Comparison of ENCODE assay signal across 9 mouse cellular contexts in genomic region chr10:20125226-20125625, GRCm38 (mm10). TPM values are rescaled to one million over a fixed set of nuclear protein-coding genes. Genes with fewer than 3 reads are reported as not detected.
A peak's percentile ranks its signal among the peaks of the same experiment; 100 is the strongest.
DNase-seq lines count a peak whose midpoint lies in the region; ATAC-seq and TF ChIP-seq lines count a peak whose summit lies in the region.
"Had no signal": no experiment of that assay in that cellular context is flagged by ENCODE, and none has a peak within 500 bp of the region (broad histone marks: within the 10 kb centered on the region; RNA-seq: fewer than 3 reads in every experiment).

No protein-coding gene starts in this region.

- H3K36me3 ChIP-seq in heart, embryonic 10.5 days: peaks cover 17% of the 10 kb centered on the region
- no peaks in the 10 kb centered on the region for H3K36me3 ChIP-seq in intestine, embryonic 14.5 days (ENCODE audit: control insufficient read depth, insufficient read depth, low read length)
- H3K36me3 ChIP-seq in midbrain, embryonic 10.5 days: no peaks in the 10 kb centered on the region
- H3K36me3 ChIP-seq in spleen, adult 2 months (ENCODE audit: control insufficient read depth, insufficient read depth, low read length): peaks cover 9% of the 10 kb centered on the region
- H3K36me3 ChIP-seq: limb, embryonic 12.5 days had no signal

- H3K4me3 ChIP-seq in heart, embryonic 10.5 days: no peak overlapping the region
- H3K4me3 ChIP-seq in cerebellum, adult 2 months (replicated peaks; ENCODE audit: insufficient read depth, low read depth, low read length): no peak overlapping the region
- H3K4me3 ChIP-seq in intestine, embryonic 14.5 days (ENCODE audit: low read depth, low read length): no peak overlapping the region
- H3K4me3 ChIP-seq in midbrain, embryonic 10.5 days: no peak overlapping the region
- H3K4me3 ChIP-seq in spleen, adult 2 months (ENCODE audit: extremely low read depth, insufficient read depth, insufficient read length): no peak overlapping the region
- H3K4me3 ChIP-seq: limb, embryonic 12.5 days had no signal

- DNase-seq in heart, adult 18-20 months: peak; percentile 59 to 82
- DNase-seq in heart, embryonic 10.5 days (ENCODE audit: low spot score): no peak
- DNase-seq in cerebellum, adult 2 months: peak; percentile 68 to 72
- peak; percentile 65 for DNase-seq in forelimb bud, embryonic 11.5 days (ENCODE audit: low read depth, low spot score)
- DNase-seq in intestine, embryonic 14.5 days (ENCODE audit: low spot score): peak; percentile 73
- peak; percentile 37 to 43 for DNase-seq in left cerebral cortex, adult 8-10 months (ENCODE audit: low spot score in 2 of 2)
- DNase-seq in midbrain, embryonic 10.5 days (ENCODE audit: low spot score): peak; percentile 48
- DNase-seq in spleen, adult 2 months (ENCODE audit: low read depth in 1 of 2, low spot score in 2 of 2): peak in 1 of 2 experiments; percentile 36

- H3K27ac ChIP-seq in heart, embryonic 10.5 days: no peak overlapping the region
- H3K27ac ChIP-seq in cerebellum, adult 2 months (ENCODE audit: insufficient read depth, low read length): no peak overlapping the region
- no peak overlapping the region for H3K27ac ChIP-seq in intestine, embryonic 14.5 days (ENCODE audit: low read depth)
- no peak overlapping the region for H3K27ac ChIP-seq in midbrain, embryonic 10.5 days (replicated peaks)
- H3K27ac ChIP-seq in spleen, adult 2 months (ENCODE audit: insufficient read depth, low read length): no peak overlapping the region
- H3K27ac ChIP-seq: limb, embryonic 12.5 days had no signal

- TF ChIP-seq POLR2A in cerebellum, adult 2 months (IDR thresholded peaks at IDR 0.05; ENCODE audit: borderline replicate concordance, insufficient read depth, low read length): no peak
- TF ChIP-seq POLR2A in spleen, adult 2 months (IDR thresholded peaks at IDR 0.05; ENCODE audit: low read depth, low read length): no peak

- 48% methylated on average over 4 of the region's 4 CpGs for WGBS in heart, embryonic 10.5 days
- WGBS in cerebellum, adult 2 months: 42% methylated on average over 4 of the region's 4 CpGs
- 44% methylated on average over 4 of the region's 4 CpGs for WGBS in intestine, embryonic 14.5 days
- 54% methylated on average over 4 of the region's 4 CpGs for WGBS in midbrain, embryonic 10.5 days
- 48% methylated on average over 4 of the region's 4 CpGs for WGBS in spleen, adult 2 months

- H3K4me1 ChIP-seq in heart, embryonic 10.5 days: peaks cover 5% of the 10 kb centered on the region; the same call in 1 of the 2 replicates
- H3K4me1 ChIP-seq in cerebellum, adult 2 months (ENCODE audit: control insufficient read depth, insufficient read depth, low read length): peaks cover 6% of the 10 kb centered on the region; the same call in 1 of the 2 replicates
- no peaks in the 10 kb centered on the region for H3K4me1 ChIP-seq in intestine, embryonic 14.5 days (replicated peaks; ENCODE audit: control insufficient read depth, insufficient read depth, low read length)
- H3K4me1 ChIP-seq in midbrain, embryonic 10.5 days: 0 out of 2 replicates have a peak, but pooled peaks cover 4% of the 10 kb centered on the region
- no peaks in the 10 kb centered on the region for H3K4me1 ChIP-seq in spleen, adult 2 months (ENCODE audit: control insufficient read depth, insufficient read depth, insufficient read length)

- no peaks in the 10 kb centered on the region for H3K27me3 ChIP-seq in heart, embryonic 10.5 days (ENCODE audit: insufficient read depth, poor library complexity, severe bottlenecking)
- no peaks in the 10 kb centered on the region for H3K27me3 ChIP-seq in cerebellum, adult 2 months (ENCODE audit: control insufficient read depth, insufficient read depth, low read length)
- no peaks in the 10 kb centered on the region for H3K27me3 ChIP-seq in intestine, embryonic 14.5 days (replicated peaks; ENCODE audit: control insufficient read depth, insufficient read depth, low read length)
- H3K27me3 ChIP-seq in midbrain, embryonic 10.5 days (ENCODE audit: low read depth, poor library complexity, severe bottlenecking): no peaks in the 10 kb centered on the region
- no peaks in the 10 kb centered on the region for H3K27me3 ChIP-seq in spleen, adult 2 months (ENCODE audit: control insufficient read depth, insufficient read depth, low read length)
- H3K27me3 ChIP-seq: limb, embryonic 12.5 days had no signal

- peak; percentile 74 for ATAC-seq in intestine, embryonic 14.5 days (replicated peaks; ENCODE audit: low FRiP score, low TSS enrichment, low read depth)

- H3K4me2 ChIP-seq in intestine, embryonic 14.5 days (ENCODE audit: low read length): no peak overlapping the region
- H3K4me2 ChIP-seq: limb, embryonic 12.5 days had no signal

- TF ChIP-seq CTCF in cerebellum, adult 2 months (IDR thresholded peaks at IDR 0.05; ENCODE audit: borderline replicate concordance, insufficient read depth, low read depth, low read length): peak; percentile 74
- TF ChIP-seq CTCF in spleen, adult 2 months (IDR thresholded peaks at IDR 0.05; ENCODE audit: extremely low read depth, insufficient read depth, insufficient read length, insufficient replicate concordance): peak; percentile 46; the same call in 1 of the 2 replicates

- no peaks in the 10 kb centered on the region for H3K9me3 ChIP-seq in heart, embryonic 10.5 days
- H3K9me3 ChIP-seq in intestine, embryonic 14.5 days (ENCODE audit: control insufficient read depth, low read length): no peaks in the 10 kb centered on the region
- H3K9me3 ChIP-seq in midbrain, embryonic 10.5 days (replicated peaks): no peaks in the 10 kb centered on the region
- H3K9me3 ChIP-seq: limb, embryonic 12.5 days had no signal

- H3K9ac ChIP-seq in intestine, embryonic 14.5 days (ENCODE audit: low read length): no peak overlapping the region
- H3K9ac ChIP-seq: limb, embryonic 12.5 days had no signal

RNA-seq across cellular contexts. Expression of gene Map7, which starts 23.0 kb away (rescaled TPM):
- total RNA-seq in heart, adult 18-20 months (2021): 10 to 100 TPM; 11.2 to 20.6 TPM
- 3.8 and 4.8 TPM in 2 replicates for polyA plus RNA-seq in heart, embryonic 10.5 days (2016; fragmentation: Nextera tagmentation; extraction: Ambion mirVana)
- polyA plus RNA-seq in cerebellum, adult 2 months (2012; rRNA removed): 82.6 and 88.4 TPM in 2 replicates
- 18.9 and 20.1 TPM in 2 replicates for polyA plus RNA-seq in intestine, embryonic 14.5 days (2014; fragmentation: Nextera tagmentation; extraction: Ambion mirVana)
- total RNA-seq in left cerebral cortex, adult 8-10 months (2022): 100 to 1,000 TPM; 124 to 135 (median 130) TPM
- 9.9 and 10.9 TPM in 2 replicates for polyA plus RNA-seq in midbrain, embryonic 10.5 days (2016; fragmentation: Nextera tagmentation; extraction: Ambion mirVana)
- 1.3 and 1.8 TPM in 2 replicates for polyA plus RNA-seq in spleen, adult 2 months (2012; rRNA removed)
